Mouse (Mus musculus) cortical plate, adult 2 months (tissue): ENCODE data around the gene 6030408B16Rik.

ENCODE experiments used
- CTCF ChIP-seq: fragments of 200-500 bp; IDR thresholded peaks from 2 replicates; pipeline ENCODE4 v1.5.1; 2011; ENCODE audit warnings: mild to moderate bottlenecking, control low read depth, low read length; ENCODE audit not compliant: insufficient read depth; ENCODE audit errors: extremely low read depth
- POLR2A ChIP-seq: fragments of 200-500 bp; IDR thresholded peaks from 2 replicates; pipeline ENCODE4 v1.6.1; 2011; ENCODE audit warnings: mild to moderate bottlenecking, low read length, control low read depth; ENCODE audit not compliant: insufficient read depth; ENCODE audit errors: extremely low read depth

- TF ChIP-seq POLR2A (no peak), CTCF (no peak)
Observed at GRCm38 (mm10) chr15:101294028-101294894, 1.2 kb downstream of the 6030408B16Rik start.
